In the genomic region with DNA sequence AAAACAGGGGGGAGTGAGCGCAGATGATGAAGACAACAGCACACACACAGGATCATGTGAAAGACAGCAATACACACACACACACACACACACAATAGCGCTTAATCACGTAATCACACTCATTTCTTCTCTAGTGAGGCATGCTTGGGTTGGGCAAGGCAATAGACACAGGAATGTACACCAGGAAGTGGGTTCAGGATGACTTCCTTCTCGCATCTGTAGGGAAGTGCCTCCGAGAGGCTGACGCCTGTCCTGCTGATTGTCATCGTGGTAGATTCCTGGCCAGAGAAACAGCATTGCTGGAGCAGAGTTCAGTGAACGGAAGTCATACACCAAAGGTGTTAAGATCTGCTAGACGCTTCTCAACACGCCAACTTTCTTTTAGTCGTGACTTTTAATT, we compare ENCODE assay signal across 1 mouse cellular context.
A peak's percentile ranks its signal among the peaks of the same experiment; 100 is the strongest.
TF ChIP-seq lines count a peak whose summit lies in the region.

No protein-coding gene starts in this region.

TF ChIP-seq in MEL, 35 proteins besides CTCF, POLR2A, EP300 and RAD21 (continued from another document):
- TF ChIP-seq TCF12 (IDR thresholded peaks at IDR 0.05; ENCODE audit: low read depth, low read length) (no peak), GATA1 (IDR thresholded peaks at IDR 0.05; ENCODE audit: low read depth, low read length) (no peak), MAX (IDR thresholded peaks at IDR 0.05; ENCODE audit: low read length) (peak; percentile 61; the same call in 1 of the 2 replicates), NRF1 (IDR thresholded peaks at IDR 0.05; ENCODE audit: insufficient read depth, low read depth, low read length, poor library complexity, severe bottlenecking) (no peak), RCOR1 (IDR thresholded peaks at IDR 0.05; ENCODE audit: low read depth, low read length) (no peak; the same call in 1 of the 2 replicates), ELF1 (IDR thresholded peaks at IDR 0.05; ENCODE audit: low read depth, low read length) (peak; percentile 62; the same call in 1 of the 2 replicates), HCFC1 (IDR thresholded peaks at IDR 0.05; ENCODE audit: low read depth, low read length) (no peak), MXI1 (IDR thresholded peaks at IDR 0.05; ENCODE audit: low read depth, low read length) (0 out of 2 replicates have a peak, but pooled peaks have one; percentile 27), ZC3H11A (IDR thresholded peaks at IDR 0.05; ENCODE audit: low read depth, low read length) (no peak), NELFE (IDR thresholded peaks at IDR 0.05; ENCODE audit: low read depth, low read length) (no peak), E2F4 (IDR thresholded peaks at IDR 0.05; ENCODE audit: borderline replicate concordance, low read depth, low read length) (no peak), UBTF (IDR thresholded peaks at IDR 0.05; ENCODE audit: borderline replicate concordance, insufficient read depth, low read depth, low read length) (no peak), USF1 (IDR thresholded peaks at IDR 0.05; ENCODE audit: low read depth, low read length) (no peak), ETS1 (IDR thresholded peaks at IDR 0.05; ENCODE audit: low read depth, low read length) (no peak), MAFK (IDR thresholded peaks at IDR 0.05; ENCODE audit: borderline replicate concordance, low read depth, low read length) (peak; percentile 6; the same call in 1 of the 2 replicates), POLR2AphosphoS2 (IDR thresholded peaks at IDR 0.05; ENCODE audit: low read length) (no peak), SIN3A (IDR thresholded peaks at IDR 0.05; ENCODE audit: low read length) (no peak), POLR2AphosphoS5 (IDR thresholded peaks at IDR 0.05; ENCODE audit: borderline replicate concordance, low read depth, low read length) (no peak)
